Mouse (Mus musculus): ENCODE data around the gene Smchd1. TPM values are rescaled to one million over a fixed set of nuclear protein-coding genes. Genes with fewer than 3 reads are reported as not detected.
"Not testable (repeated sequence)": the region's sequence is repeated elsewhere in the genome, so short reads cannot be mapped to it uniquely, and the experiment has no call there.

Smchd1 gene
- polyA plus RNA-seq, 1 experiment: 6.7 TPM

GRCm38 (mm10) chr17:71475705-71476089 is 554 bp upstream of the Smchd1 start:
- TF ChIP-seq POLR2A (IDR thresholded peaks at IDR 0.05; ENCODE audit: control insufficient read depth, low read depth, low read length) (no peak), CTCF (IDR thresholded peaks at IDR 0.05; ENCODE audit: control insufficient read depth, insufficient read depth, insufficient replicate concordance, low read depth, low read length) (no peak)
- H3K27me3 ChIP-seq (ENCODE audit: control insufficient read depth, insufficient read depth, low read length): no peaks in the 10 kb centered on the region
- H3K4me1 ChIP-seq (ENCODE audit: control insufficient read depth, insufficient read depth, low read length): peaks cover 6% of the 10 kb centered on the region
- H3K4me3 ChIP-seq (ENCODE audit: control insufficient read depth, low read depth, low read length): peak overlapping the region; percentile 90
- H3K27ac ChIP-seq (ENCODE audit: control insufficient read depth, insufficient read depth, low read depth, low read length): peak overlapping the region; percentile 68
- H3K36me3 ChIP-seq (ENCODE audit: control insufficient read depth, insufficient read depth, low read length): no peaks in the 10 kb centered on the region

- no peak for TF ChIP-seq POLR2A (IDR thresholded peaks at IDR 0.05; ENCODE audit: control insufficient read depth, low read depth, low read length)
- no peak for TF ChIP-seq CTCF (IDR thresholded peaks at IDR 0.05; ENCODE audit: control insufficient read depth, insufficient read depth, insufficient replicate concordance, low read depth, low read length)
- no peak overlapping the region for H3K27ac ChIP-seq (ENCODE audit: control insufficient read depth, insufficient read depth, low read depth, low read length)
Observed at GRCm38 (mm10) chr17:71474128-71474527, 1.0 kb downstream of the Smchd1 start.

GRCm38 (mm10) chr17:71471261-71471660 is 3.9 kb downstream of the Smchd1 start:
- H3K27ac ChIP-seq (ENCODE audit: control insufficient read depth, insufficient read depth, low read depth, low read length): no peak overlapping the region
- TF ChIP-seq POLR2A (IDR thresholded peaks at IDR 0.05; ENCODE audit: control insufficient read depth, low read depth, low read length) (no peak), CTCF (IDR thresholded peaks at IDR 0.05; ENCODE audit: control insufficient read depth, insufficient read depth, insufficient replicate concordance, low read depth, low read length) (no peak)
- H3K27me3 ChIP-seq (ENCODE audit: control insufficient read depth, insufficient read depth, low read length): no peaks in the 10 kb centered on the region
- H3K4me1 ChIP-seq (ENCODE audit: control insufficient read depth, insufficient read depth, low read length): peaks cover 6% of the 10 kb centered on the region
- no peaks in the 10 kb centered on the region for H3K36me3 ChIP-seq (ENCODE audit: control insufficient read depth, insufficient read depth, low read length)
- H3K4me3 ChIP-seq (ENCODE audit: control insufficient read depth, low read depth, low read length): no peak overlapping the region

More at GRCm38 (mm10) chr17:71474128-71474527, 1.0 kb downstream of the Smchd1 start:
- Histone ChIP-seq H3K27me3 (ENCODE audit: control insufficient read depth, insufficient read depth, low read length) (no peaks in the 10 kb centered on the region), H3K4me1 (ENCODE audit: control insufficient read depth, insufficient read depth, low read length) (peaks cover 6% of the 10 kb centered on the region), H3K4me3 (ENCODE audit: control insufficient read depth, low read depth, low read length) (peak overlapping the region; percentile 94), H3K36me3 (ENCODE audit: control insufficient read depth, insufficient read depth, low read length) (no peaks in the 10 kb centered on the region)

- no peaks in the 10 kb centered on the region for H3K36me3 ChIP-seq (ENCODE audit: control insufficient read depth, insufficient read depth, low read length)
Observed at GRCm38 (mm10) chr17:71460312-71460711, 14.8 kb downstream of the Smchd1 start.

GRCm38 (mm10) chr17:71459818-71460217 is 15.3 kb downstream of the Smchd1 start, which contains the start of gene Gm4707:
TSS of gene Gm4707 (minus strand) at chr17:71459918.
- no peaks in the 10 kb centered on the region for H3K4me1 ChIP-seq (ENCODE audit: control insufficient read depth, insufficient read depth, low read length)
- no peaks in the 10 kb centered on the region for H3K36me3 ChIP-seq (ENCODE audit: control insufficient read depth, insufficient read depth, low read length)
- H3K4me3 ChIP-seq (ENCODE audit: control insufficient read depth, low read depth, low read length): no peak within 1 kb of the TSS
- TF ChIP-seq POLR2A (IDR thresholded peaks at IDR 0.05; ENCODE audit: control insufficient read depth, low read depth, low read length) (no peak), CTCF (IDR thresholded peaks at IDR 0.05; ENCODE audit: control insufficient read depth, insufficient read depth, insufficient replicate concordance, low read depth, low read length) (no peak)
- no peak within 1 kb of the TSS for H3K27ac ChIP-seq (ENCODE audit: control insufficient read depth, insufficient read depth, low read depth, low read length)
- no peaks in the 10 kb centered on the region for H3K27me3 ChIP-seq (ENCODE audit: control insufficient read depth, insufficient read depth, low read length)

More at GRCm38 (mm10) chr17:71460312-71460711, 14.8 kb downstream of the Smchd1 start:
- Histone ChIP-seq H3K27me3 (ENCODE audit: control insufficient read depth, insufficient read depth, low read length) (no peaks in the 10 kb centered on the region), H3K27ac (ENCODE audit: control insufficient read depth, insufficient read depth, low read depth, low read length) (no peak overlapping the region), H3K4me1 (ENCODE audit: control insufficient read depth, insufficient read depth, low read length) (no peaks in the 10 kb centered on the region), H3K4me3 (ENCODE audit: control insufficient read depth, low read depth, low read length) (no peak overlapping the region)
- TF ChIP-seq POLR2A (IDR thresholded peaks at IDR 0.05; ENCODE audit: control insufficient read depth, low read depth, low read length) (no peak), CTCF (IDR thresholded peaks at IDR 0.05; ENCODE audit: control insufficient read depth, insufficient read depth, insufficient replicate concordance, low read depth, low read length) (no peak)

GRCm38 (mm10) chr17:71457361-71457760 is 17.8 kb downstream of the Smchd1 start:
- not testable (repeated sequence) for H3K36me3 ChIP-seq (ENCODE audit: control insufficient read depth, insufficient read depth, low read length); H3K27ac ChIP-seq (ENCODE audit: control insufficient read depth, insufficient read depth, low read depth, low read length); H3K27me3 ChIP-seq (ENCODE audit: control insufficient read depth, insufficient read depth, low read length); H3K4me1 ChIP-seq (ENCODE audit: control insufficient read depth, insufficient read depth, low read length); H3K4me3 ChIP-seq (ENCODE audit: control insufficient read depth, low read depth, low read length)

GRCm38 (mm10) chr17:71445191-71445590 is 30.0 kb downstream of the Smchd1 start:
- H3K4me1 ChIP-seq (ENCODE audit: control insufficient read depth, insufficient read depth, low read length): no peaks in the 10 kb centered on the region
- H3K36me3 ChIP-seq (ENCODE audit: control insufficient read depth, insufficient read depth, low read length): peaks cover 1% of the 10 kb centered on the region

GRCm38 (mm10) chr17:71444718-71445117 is 30.4 kb downstream of the Smchd1 start:
- H3K27ac ChIP-seq (ENCODE audit: control insufficient read depth, insufficient read depth, low read depth, low read length): no peak overlapping the region

More at GRCm38 (mm10) chr17:71445191-71445590, 30.0 kb downstream of the Smchd1 start:
- Histone ChIP-seq H3K4me3 (ENCODE audit: control insufficient read depth, low read depth, low read length) (no peak overlapping the region), H3K27me3 (ENCODE audit: control insufficient read depth, insufficient read depth, low read length) (no peaks in the 10 kb centered on the region), H3K27ac (ENCODE audit: control insufficient read depth, insufficient read depth, low read depth, low read length) (no peak overlapping the region)
- TF ChIP-seq POLR2A (IDR thresholded peaks at IDR 0.05; ENCODE audit: control insufficient read depth, low read depth, low read length) (no peak), CTCF (IDR thresholded peaks at IDR 0.05; ENCODE audit: control insufficient read depth, insufficient read depth, insufficient replicate concordance, low read depth, low read length) (no peak)

More at GRCm38 (mm10) chr17:71444718-71445117, 30.4 kb downstream of the Smchd1 start:
- no peaks in the 10 kb centered on the region for H3K4me1 ChIP-seq (ENCODE audit: control insufficient read depth, insufficient read depth, low read length)
- H3K27me3 ChIP-seq (ENCODE audit: control insufficient read depth, insufficient read depth, low read length): no peaks in the 10 kb centered on the region
- no peak for TF ChIP-seq POLR2A (IDR thresholded peaks at IDR 0.05; ENCODE audit: control insufficient read depth, low read depth, low read length)
- no peak for TF ChIP-seq CTCF (IDR thresholded peaks at IDR 0.05; ENCODE audit: control insufficient read depth, insufficient read depth, insufficient replicate concordance, low read depth, low read length)
- peaks cover 1% of the 10 kb centered on the region for H3K36me3 ChIP-seq (ENCODE audit: control insufficient read depth, insufficient read depth, low read length)
- no peak overlapping the region for H3K4me3 ChIP-seq (ENCODE audit: control insufficient read depth, low read depth, low read length)
